Mouse (Mus musculus) gastrocnemius, postnatal 10 days (tissue): Measurements from ENCODE around the gene Relb. TPM values are rescaled to one million over a fixed set of nuclear protein-coding genes. Genes with fewer than 3 reads are reported as not detected.

Source experiments
- DNase-seq: peaks from one replicate; pipeline ENCODE4 v3.0.0; 2021; ENCODE audit warnings: mixed read lengths
- long read RNA-seq, 2 experiments: library from polyadenylated mRNA; stranded (forward); transcript quantifications; one replicate each; pipeline ENCODE4 v2.0.0; 2021
- total RNA-seq, 2 experiments: library from RNA; stranded (reverse); gene quantifications; 2 replicates each; pipeline ENCODE4 v1.2.3; 2021

Relb gene
- total RNA-seq, result 1 to 10 TPM; 7.3 to 9.0 TPM
- long read RNA-seq, experiment 1, transcript Relb-201 (11 exons, 2,200 nt), result major isoform, 13 of 17 reads
- long read RNA-seq, experiment 1, partial matches to known transcripts, result 1 of 17 reads
- long read RNA-seq, experiment 1, other reads (novel, unspliced or antisense), result 3 of 17 reads
- long read RNA-seq, experiment 2, transcript Relb-201 (11 exons, 2,200 nt), result major isoform, 7 of 9 reads
- long read RNA-seq, experiment 2, partial matches to known transcripts, result 1 of 9 reads
- long read RNA-seq, experiment 2, other reads (novel, unspliced or antisense), result 1 of 9 reads

- DNase-seq, result peak; percentile 96
Measured at GRCm38 (mm10) chr7:19629361-19629734, at the start of gene Relb. TSS of gene Relb (minus strand) at chr7:19629438.

DNA sequence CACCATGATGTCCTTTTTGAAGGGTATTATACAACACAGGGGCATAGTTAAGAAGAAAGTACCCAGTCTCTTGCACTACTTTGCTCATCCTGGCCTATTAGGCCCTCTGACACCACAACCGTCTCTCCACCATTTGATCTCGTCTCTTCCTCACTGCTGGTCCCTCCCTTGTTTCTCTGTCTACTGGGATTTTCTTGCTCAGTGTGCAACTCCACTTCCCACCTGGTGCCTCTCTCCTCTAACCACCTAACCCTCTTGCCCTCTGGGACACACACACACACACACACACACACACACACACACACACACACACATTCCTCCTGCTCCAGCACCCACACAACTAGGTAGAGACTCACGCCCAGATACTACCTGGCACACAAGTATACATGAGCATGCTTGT, 49.7 kb upstream of the Relb start:
- DNase-seq, result no peak

DNA sequence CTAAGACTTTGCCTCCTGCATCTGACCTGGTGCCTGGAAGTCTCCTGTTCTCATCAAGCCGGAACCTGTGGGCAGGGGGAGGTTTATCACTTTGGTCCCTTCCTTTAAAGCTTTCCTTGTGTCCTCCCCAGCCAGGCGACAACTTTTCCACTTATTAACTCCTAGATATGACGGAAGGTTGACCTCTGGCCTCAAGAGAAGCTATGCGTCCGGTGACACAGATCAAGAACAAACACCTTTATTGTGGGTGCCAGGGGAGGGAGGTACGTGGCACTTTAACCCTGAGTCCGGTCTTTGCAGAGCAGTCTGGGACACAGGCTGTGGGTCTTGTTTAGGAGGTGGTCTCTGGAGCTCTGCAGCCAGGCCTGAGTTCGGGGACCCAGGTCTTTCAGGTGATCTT, 48.6 kb upstream of the Relb start, which contains the start of gene Apoc2:
Apoc2 (minus strand) TSS at position 70 of the 400 bp plus-strand sequence.
- DNase-seq, result no peak

DNA sequence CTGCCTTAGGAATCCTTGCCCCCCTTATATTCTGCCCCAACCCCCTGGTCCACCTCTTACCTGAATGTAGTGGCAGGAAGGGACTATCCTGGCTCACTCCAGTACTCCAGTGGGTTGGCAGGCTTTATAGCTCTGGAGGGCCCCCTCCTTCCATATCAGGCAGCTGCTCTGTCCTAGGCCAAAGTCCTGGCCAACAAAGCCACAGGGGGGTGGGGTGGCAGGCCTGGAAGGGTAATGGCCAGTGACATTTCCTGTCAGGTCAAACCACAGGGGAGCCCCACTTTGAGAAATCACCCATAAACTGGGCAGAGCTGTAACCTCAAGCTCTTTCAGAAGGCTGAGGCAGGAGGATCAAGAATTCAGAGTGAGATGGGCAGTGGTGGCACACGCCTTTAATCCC, 47.4 kb upstream of the Relb start:
- DNase-seq, result no peak

DNA sequence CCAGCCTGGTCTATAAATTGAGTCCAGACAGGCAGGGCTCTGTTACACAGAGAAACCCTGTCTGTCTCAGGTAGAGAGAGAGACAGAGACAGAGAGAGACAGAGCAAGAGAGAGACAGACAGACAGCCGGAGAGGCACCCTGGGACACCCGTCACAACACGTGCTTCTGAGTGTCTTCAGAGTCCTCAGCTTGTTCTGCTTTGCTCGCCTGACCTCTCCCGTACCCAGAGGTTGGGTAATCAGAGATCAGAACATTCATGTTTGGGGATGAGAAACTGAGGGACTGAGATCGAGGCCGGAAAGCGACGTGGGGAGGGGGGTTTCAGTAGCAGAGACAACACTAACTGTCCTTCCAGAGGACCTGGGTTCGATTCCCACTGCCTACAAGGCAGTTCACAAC, 46.6 kb upstream of the Relb start:
- no peak for DNase-seq

DNA sequence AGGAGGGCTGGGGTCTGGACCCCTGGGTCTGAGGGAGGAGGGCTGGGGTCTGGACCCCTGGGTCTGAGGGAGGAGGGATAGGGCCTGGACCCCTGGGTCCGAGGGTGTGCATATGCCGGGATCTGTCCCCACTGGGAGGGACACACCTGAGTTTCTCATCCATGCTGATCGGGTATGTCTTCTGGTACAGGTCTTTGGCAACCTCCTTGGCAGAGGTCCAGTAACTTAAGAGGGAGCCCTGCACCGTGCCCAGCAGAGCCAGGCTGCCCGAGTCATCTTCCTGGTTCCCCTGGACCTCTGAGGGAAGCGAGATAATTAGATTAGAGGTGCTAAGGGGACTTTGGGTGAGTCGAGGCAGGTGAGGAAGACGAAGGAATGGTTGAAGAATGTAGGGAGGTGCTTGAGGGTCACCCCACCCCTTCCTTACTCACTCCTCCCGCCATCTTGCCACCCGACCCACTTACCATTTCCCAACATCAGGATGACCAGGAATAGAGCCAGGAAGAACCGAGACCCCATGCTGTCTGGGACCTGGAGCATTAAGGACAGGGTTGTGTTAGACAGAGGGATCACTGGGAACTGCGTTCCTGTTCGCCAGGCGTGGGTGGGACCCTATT, 44.0 kb upstream of the Relb start:
- no peak for DNase-seq

GRCm38 (mm10) chr7:19671511-19671910, 42.3 kb upstream of the Relb start:
- no peak for DNase-seq

- DNase-seq, result peak; percentile 91
Measured at GRCm38 (mm10) chr7:19668947-19669721, 39.9 kb upstream of the Relb start.

DNA sequence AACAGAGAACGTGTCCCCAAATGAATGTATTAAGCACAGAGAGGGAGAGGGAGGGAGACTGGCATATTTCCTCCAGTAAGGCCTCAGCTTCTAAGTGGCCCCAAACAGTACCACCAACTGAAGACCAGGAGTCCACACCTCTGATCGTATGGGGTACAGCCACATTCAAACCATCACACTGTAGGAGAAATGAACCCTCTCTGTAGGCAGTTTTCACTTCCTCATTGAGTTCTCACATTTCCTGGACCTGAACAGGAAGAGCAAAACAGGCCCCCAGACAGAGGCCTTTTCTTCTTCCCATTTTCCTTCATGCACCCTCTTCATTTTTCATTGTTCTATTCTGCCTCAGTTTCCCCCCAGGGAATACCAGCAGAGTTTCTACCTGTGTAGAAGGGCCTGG, 38.2 kb upstream of the Relb start:
- no peak for DNase-seq

DNA sequence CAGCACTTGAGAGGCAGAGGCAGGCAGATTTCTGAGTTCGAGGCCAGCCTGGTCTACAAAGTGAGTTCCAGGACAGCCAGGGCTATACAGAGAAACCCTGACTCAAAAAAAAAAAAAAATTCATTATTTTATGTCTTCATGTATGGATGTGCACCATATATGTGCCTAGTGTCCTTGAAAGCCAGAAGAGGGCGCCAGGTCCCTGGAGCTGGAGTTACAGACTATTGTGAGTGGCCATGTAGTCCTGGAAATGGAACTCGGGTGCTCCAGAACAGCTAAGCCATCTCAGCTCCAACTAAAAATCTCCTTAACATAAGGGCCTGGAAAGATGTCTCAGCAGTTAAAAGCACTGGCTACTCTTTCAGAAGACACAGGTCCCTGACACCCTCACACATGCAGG, 37.5 kb upstream of the Relb start:
- no peak for DNase-seq

DNA sequence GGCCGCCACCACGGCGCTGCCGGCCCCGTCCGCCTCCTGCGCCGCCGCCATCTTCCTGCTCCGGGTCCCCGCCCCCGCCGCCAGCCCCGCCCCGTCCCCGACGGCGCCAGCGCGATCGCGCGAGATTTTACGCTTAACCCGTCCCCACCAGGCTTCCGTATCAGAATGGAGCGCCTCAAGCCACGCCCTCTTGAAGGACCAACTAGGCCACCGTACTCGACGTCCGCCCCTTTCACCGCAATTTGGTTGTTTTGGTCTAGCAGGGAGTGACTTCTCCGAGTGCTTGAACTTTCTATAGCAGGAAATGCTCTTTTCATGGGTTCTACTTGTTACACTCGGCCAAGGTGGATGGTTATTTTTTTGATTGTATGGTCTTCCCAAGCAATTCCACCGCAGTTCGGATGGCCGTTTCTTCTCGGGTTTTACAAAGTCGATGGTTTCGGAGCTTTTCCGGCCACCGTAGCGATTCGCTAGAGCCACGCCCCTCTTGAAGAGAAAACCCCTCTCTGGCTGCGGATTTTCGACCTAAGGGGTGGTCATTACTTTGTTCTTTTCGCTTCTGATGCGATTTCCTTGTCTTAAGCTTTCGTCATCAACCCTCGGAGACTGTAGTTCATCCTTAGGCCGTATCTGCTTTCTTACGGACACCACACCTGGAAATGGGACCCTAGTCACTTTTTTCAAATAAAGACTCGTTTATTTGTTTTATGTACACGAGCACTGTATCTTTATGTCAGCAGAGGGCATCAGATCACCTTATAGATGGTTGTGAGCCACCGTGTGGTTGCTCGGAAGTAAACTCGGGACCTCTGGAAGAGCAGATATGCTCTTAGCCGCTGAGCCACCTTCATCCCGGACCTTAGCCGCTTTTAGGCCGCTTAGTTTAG, 36.0 kb upstream of the Relb start, which contains the start of gene Clptm1:
Clptm1 (minus strand) TSS at position 79 of the 887 bp plus-strand sequence.
- DNase-seq, result peak; percentile 98

DNA sequence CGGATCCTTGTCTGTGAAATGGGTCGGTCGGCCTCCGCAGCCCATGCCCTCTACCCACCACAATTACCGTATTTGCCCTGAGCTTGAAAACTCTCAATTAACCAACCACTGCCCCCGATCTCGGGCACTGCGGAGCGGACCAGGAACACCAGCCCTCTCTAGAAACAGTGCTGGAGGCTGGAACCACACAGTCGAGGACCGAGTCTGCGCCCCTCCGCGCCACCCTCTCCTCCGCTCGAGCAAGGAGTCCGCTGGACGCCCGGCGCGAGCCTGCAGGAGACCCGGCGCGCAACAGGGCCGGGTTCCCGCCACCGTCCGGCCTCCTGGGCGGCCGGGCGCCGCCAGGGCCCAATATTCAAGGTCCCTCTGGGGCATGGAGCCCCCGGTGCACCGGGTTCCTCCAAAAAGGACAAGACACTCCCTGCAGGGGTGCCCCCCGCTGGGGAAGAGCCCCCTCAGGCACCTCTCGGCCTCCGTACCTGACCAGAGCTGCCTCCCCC, 35.3 kb upstream of the Relb start:
- DNase-seq, result no peak

- DNase-seq, result no peak
Measured at GRCm38 (mm10) chr7:19663940-19664339, 34.7 kb upstream of the Relb start.

DNA sequence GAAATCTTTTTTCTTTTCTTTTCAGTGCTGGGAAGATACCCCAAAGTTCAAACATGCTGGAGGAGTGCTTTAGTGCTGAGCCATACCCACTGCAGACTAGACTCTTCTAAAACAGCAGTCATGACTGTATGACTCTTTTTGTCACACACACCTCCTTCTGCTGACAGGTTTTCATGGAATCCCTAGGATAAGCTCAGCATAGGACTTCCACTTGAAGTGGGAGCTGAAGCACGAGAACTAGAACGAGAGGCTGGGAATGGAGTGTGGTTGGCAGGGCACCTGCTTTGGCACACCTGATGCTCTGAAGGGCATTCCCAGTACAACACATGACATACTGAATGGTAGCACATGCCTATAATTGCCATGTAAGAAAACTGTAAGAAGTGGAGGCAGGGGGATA, 23.4 kb upstream of the Relb start:
- no peak for DNase-seq

DNA sequence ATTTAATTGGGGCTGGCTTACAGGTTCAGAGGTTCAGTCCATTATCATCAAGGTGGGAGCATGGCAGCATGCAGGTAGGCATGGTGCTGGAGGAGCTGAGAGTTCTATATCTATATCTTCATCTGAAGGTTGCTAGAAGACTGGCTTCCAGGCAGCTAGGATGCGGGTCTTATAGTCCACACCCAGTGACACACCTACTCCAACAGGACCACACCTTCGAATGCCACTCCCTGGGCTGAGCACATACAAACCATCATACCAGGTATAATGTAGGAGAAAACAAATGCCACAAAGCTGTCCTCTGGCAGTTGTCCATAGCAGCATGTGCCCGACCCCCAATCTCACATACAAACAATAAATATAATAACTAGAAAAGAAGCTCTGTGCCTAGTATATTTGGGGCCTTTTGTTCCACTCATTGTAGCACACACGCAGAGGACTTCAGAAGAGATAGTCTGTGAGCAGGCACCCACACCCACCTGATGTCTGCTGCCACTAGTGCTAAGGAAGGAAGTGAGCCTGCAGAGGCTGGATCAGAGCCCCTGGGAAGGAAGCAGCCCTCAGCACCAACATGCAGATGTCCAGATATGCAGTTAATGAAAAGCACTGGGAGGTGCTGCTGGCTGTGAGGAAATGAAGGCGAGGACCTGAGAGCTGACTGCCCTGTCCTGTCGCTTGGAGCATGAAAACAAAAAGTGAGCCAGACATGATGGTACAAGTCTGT, 22.0 kb upstream of the Relb start:
- no peak for DNase-seq

DNA sequence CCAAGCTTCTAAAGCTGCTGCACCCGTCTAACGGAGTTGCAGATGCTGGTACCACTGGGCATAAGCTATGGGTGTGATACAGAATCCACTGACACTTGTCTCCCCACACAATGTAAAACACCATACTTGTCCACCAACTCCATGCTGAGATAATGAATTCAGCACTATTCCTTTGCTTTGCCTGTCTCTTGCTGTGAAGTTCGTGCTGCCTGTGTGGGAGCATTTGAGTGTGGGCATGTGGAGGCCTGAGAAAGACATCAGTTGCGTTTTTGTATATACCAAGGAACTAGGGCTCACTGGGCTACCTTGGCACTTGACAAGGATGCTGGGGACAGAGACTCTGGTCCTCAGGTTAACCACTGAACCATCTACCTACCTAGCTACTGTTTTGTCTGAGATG, 12.0 kb upstream of the Relb start:
- DNase-seq, result no peak

- DNase-seq, result no peak
Measured at GRCm38 (mm10) chr7:19635074-19635827, 6.0 kb upstream of the Relb start.

- DNase-seq, result peak; percentile 32
Measured at GRCm38 (mm10) chr7:19634591-19634990, 5.4 kb upstream of the Relb start.

DNA sequence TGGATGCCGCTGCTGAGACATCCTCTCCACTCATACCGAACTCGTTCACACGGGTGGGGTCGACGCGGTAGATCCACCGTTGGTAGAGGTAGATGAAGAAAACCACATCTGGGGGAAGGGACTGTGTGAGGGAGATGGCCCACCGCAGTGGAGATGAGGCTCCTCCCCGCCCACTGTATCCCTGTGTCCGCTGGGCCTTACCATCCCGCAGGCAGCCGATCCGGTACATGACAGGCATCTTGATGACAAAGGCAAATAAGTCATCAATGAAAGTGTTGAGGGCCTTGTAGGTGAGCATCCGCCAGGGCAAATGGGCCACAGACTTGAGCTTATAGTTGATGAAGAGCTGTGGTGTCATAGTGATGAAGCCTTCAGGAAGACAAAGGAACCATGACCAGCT, 4.6 kb upstream of the Relb start:
- DNase-seq, result no peak

- no peak for DNase-seq
Measured at GRCm38 (mm10) chr7:19633197-19633596, 4.0 kb upstream of the Relb start.

GRCm38 (mm10) chr7:19632720-19633119, 3.5 kb upstream of the Relb start:
- DNase-seq, result no peak
